Mouse (Mus musculus) bone marrow, adult 2 months (tissue): ENCODE data around the gene Krtap21-1.

Experiments used
- CTCF ChIP-seq: fragments of 200-500 bp; IDR thresholded peaks from 2 replicates; pipeline ENCODE4 v1.5.1; 2011; ENCODE audit warnings: low read length, control low read depth; ENCODE audit not compliant: control insufficient read depth, insufficient read depth
- POLR2A ChIP-seq: fragments of 200-500 bp; IDR thresholded peaks from 2 replicates; pipeline ENCODE4 v1.6.1; 2011; ENCODE audit warnings: low read depth, mild to moderate bottlenecking, control low read depth, low read length, borderline replicate concordance; ENCODE audit not compliant: control insufficient read depth

DNA sequence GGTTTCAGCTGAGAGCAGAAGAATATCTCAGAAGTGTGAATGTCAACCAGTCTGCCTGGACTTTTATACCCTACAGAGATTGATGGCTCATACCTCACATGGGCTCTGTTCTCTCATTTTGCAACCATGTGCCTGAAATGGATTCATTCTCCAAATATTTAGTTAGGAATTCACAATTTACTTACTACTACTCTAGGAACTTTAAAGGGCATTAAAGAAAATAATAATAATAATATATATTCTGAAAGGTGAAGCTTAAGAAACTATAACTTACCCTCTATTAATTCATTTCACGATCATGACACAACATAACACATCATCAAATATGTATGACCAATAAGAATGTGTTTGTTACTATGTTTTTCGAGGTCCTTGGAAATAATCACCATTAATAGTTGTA is at the start of gene Krtap21-1:
- no peak for TF ChIP-seq CTCF
- TF ChIP-seq POLR2A: no peak
